Mouse (Mus musculus): ENCODE results near the gene Rarb.

Rarb gene

GRCm38 (mm10) chr14:16434396-16435171, 384.4 kb downstream of the Rarb start:
- DNase-seq (ENCODE audit: low spot score): peak; percentile 60

- DNase-seq (ENCODE audit: low spot score): no peak
Measured at GRCm38 (mm10) chr14:16433206-16433605, 385.8 kb downstream of the Rarb start.

DNA sequence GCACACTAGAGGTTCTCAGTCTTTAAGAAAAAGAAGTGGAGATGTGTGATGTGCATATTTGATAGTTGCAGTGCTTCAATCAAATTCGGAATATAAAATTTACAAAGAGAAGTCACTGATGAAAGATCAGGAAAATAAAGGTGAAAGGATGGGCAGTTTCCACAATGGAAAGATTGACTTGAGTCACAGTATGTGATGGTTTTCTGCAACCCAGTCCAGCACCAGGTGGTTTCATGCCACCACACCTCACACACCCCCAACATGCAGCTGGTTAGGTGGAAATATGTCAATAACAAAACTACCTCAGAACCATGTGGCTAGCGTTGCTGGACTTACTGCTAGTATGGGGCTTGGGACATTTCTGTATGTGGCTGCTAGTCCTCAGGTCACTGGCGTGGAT, 386.4 kb downstream of the Rarb start:
- no peak for DNase-seq (ENCODE audit: low spot score)

DNA sequence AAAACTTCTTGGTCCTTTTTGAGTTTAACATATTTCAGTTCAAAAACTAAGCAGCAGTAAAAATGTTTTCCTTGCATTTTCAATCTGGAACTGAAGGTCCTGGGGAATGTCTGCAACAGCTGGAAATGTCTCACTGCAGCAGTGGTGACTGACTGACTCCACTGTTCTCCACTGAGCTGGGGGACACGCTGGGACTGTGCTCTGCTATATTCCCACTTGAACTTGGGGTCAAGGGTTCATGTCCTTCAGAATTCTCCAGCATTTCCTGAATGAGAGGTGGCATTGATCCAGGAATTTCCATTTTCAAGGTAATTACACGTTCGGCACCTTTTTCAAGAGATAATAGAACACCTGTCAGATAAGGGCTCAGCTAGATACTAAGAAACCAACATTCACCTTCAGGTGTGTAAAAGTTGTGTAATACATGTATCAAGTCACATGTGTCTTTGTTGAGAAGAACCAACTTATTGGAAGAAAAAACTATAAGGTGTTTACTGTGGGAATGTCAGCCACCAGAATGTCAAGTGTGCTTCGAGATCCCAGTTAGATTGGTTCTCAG, 386.9 kb downstream of the Rarb start:
- no peak for DNase-seq (ENCODE audit: low spot score)

DNA sequence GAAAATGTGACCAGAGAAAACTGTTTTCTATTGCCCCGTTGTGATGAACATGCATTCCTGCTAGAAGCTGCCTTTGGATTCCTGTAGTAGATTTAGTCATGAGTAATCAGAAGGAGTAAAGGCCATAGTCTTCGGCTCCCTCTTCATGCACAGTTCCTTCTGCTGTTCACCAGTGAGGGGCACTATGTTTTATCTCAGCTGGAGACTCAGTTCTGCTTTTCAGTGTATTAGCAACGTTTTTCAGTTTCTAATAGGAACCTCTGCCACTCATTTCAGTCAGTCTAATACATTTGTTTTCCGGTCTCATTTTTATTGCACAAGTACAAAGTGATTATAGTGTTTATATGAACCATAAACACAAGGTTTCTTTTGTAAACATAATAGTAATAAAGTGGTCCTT, 391.4 kb downstream of the Rarb start:
- DNase-seq (ENCODE audit: low spot score): no peak

- DNase-seq (ENCODE audit: low spot score): no peak
Measured at GRCm38 (mm10) chr14:16414163-16414562, 404.8 kb downstream of the Rarb start.

DNA sequence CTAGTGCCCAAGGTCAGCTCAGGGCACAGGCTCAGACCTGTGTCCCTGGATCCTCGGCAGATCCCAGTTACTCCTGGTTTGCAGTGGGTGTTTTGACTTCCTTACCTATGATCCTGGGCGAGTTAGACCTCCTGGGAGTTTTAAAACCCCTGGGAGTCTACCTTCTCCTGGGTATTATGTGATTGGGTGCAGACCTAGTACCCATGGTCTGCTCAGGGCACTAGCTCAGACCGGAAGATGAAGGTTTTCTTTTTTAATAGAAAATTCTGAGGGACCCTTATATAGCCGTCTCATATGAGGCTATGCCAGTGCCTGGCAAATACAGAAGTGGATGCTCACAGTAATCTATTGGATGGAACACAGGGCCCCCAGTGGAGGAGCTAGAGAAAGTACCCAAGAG, 413.8 kb downstream of the Rarb start:
- DNase-seq (ENCODE audit: low spot score): no peak

GRCm38 (mm10) chr14:16384783-16385182, 434.2 kb downstream of the Rarb start:
- no peak for DNase-seq (ENCODE audit: low spot score)

Measured in layer of hippocampus, adult 11-12 months (tissue).